19 mouse cellular contexts compared by ENCODE assay signal in genomic region chr1:43818356-43818755, GRCm38 (mm10).
"Had no signal": no experiment of that assay in that cellular context is flagged by ENCODE, and none has a peak within 500 bp of the region (broad histone marks: within the 10 kb centered on the region; RNA-seq: fewer than 3 reads in every experiment).

No protein-coding gene starts in this region.

- H3K9ac ChIP-seq: liver, postnatal 0 days; lung, embryonic 15.5 days; midbrain, embryonic 13.5 days; midbrain, embryonic 15.5 days; neural tube, embryonic 13.5 days; neural tube, embryonic 15.5 days had no signal

- H3K4me3 ChIP-seq: lung, embryonic 15.5 days; megakaryocyte, embryonic 14.5 days; midbrain, embryonic 13.5 days; midbrain, embryonic 15.5 days; neural tube, embryonic 13.5 days; neural tube, embryonic 15.5 days had no signal

- H3K4me2 ChIP-seq: lung, embryonic 15.5 days; midbrain, embryonic 11.5 days; midbrain, embryonic 13.5 days; midbrain, embryonic 15.5 days; neural tube, embryonic 13.5 days; neural tube, embryonic 15.5 days had no signal

- H3K36me3 ChIP-seq: lung, embryonic 15.5 days; midbrain, embryonic 13.5 days; midbrain, embryonic 15.5 days; neural tube, embryonic 13.5 days; neural tube, embryonic 15.5 days had no signal

- H3K9me3 ChIP-seq: lung, embryonic 15.5 days; megakaryocyte, embryonic 14.5 days; midbrain, embryonic 13.5 days; midbrain, embryonic 15.5 days; neural tube, embryonic 13.5 days; neural tube, embryonic 15.5 days had no signal

- ATAC-seq: liver, postnatal 0 days; midbrain, embryonic 13.5 days; midbrain, embryonic 15.5 days had no signal

- DNase-seq: liver, postnatal 0 days; lung, adult 2 months; lung, postnatal 14 days; lung, postnatal 36 days; retina, postnatal 1 day; right cerebral cortex, postnatal 25 days; right cerebral cortex, postnatal 4 days; spleen, adult 18-20 months; thymus, adult 2 months; thymus, postnatal 25 days; thymus, postnatal 4 days had no signal

- H3K27me3 ChIP-seq: lung, embryonic 15.5 days; megakaryocyte, embryonic 14.5 days; midbrain, embryonic 13.5 days; midbrain, embryonic 15.5 days; neural tube, embryonic 13.5 days; neural tube, embryonic 15.5 days had no signal

- H3K27ac ChIP-seq: lung, embryonic 15.5 days; macrophage; midbrain, embryonic 13.5 days; midbrain, embryonic 15.5 days; neural tube, embryonic 13.5 days; neural tube, embryonic 15.5 days had no signal

- H3K4me1 ChIP-seq: lung, embryonic 15.5 days had no signal
